Mouse (Mus musculus) cerebellum, adult 2 months (tissue): ENCODE data around the gene Zfp617.
"Not testable (repeated sequence)": the region's sequence is repeated elsewhere in the genome, so short reads cannot be mapped to it uniquely, and the experiment has no call there.

ENCODE experiments used
- CTCF ChIP-seq: fragments of 200-500 bp; IDR thresholded peaks from 2 replicates; pipeline ENCODE4 v1.5.1; 2011; ENCODE audit warnings: low read depth, mild to moderate bottlenecking, control low read depth, low read length, moderate library complexity, borderline replicate concordance; ENCODE audit not compliant: insufficient read depth
- POLR2A ChIP-seq: fragments of 200-500 bp; IDR thresholded peaks from 2 replicates; pipeline ENCODE4 v1.6.1; 2011; ENCODE audit warnings: low read length, control low read depth, borderline replicate concordance; ENCODE audit not compliant: insufficient read depth

- TF ChIP-seq CTCF, POLR2A: not testable (repeated sequence)
Measured at GRCm38 (mm10) chr8:71938037-71938436, 29.6 kb downstream of the Zfp617 start.
